ENCODE assay signal across 19 mouse cellular contexts in genomic region chr17:49777115-49777839, GRCm38 (mm10).
DNase-seq lines count a peak whose midpoint lies in the region; ATAC-seq and TF ChIP-seq lines count a peak whose summit lies in the region.
"Had no signal": no experiment of that assay in that cellular context is flagged by ENCODE, and none has a peak within 500 bp of the region (broad histone marks: within the 10 kb centered on the region; RNA-seq: fewer than 3 reads in every experiment).

No protein-coding gene starts in this region.

- no peaks in the 10 kb centered on the region for H3K27me3 ChIP-seq in kidney, adult 2 months (replicated peaks; ENCODE audit: control insufficient read depth, insufficient read depth, low read length)
- no peaks in the 10 kb centered on the region for H3K27me3 ChIP-seq in kidney, embryonic 14.5 days (ENCODE audit: control insufficient read depth, insufficient read depth, low read length)
- H3K27me3 ChIP-seq: embryonic facial prominence, embryonic 12.5 days; liver, embryonic 15.5 days; midbrain, embryonic 12.5 days had no signal

- TF ChIP-seq POLR2A in kidney, adult 2 months (IDR thresholded peaks at IDR 0.05; ENCODE audit: low read depth, low read length) = no peak

- no peaks in the 10 kb centered on the region for H3K36me3 ChIP-seq in kidney, adult 2 months (ENCODE audit: control insufficient read depth, insufficient read depth, low read length)
- H3K36me3 ChIP-seq in kidney, embryonic 14.5 days (ENCODE audit: control insufficient read depth, insufficient read depth, low read length) = no peaks in the 10 kb centered on the region
- H3K36me3 ChIP-seq: embryonic facial prominence, embryonic 12.5 days; heart, embryonic 10.5 days; hindbrain, embryonic 15.5 days; liver, embryonic 15.5 days; midbrain, embryonic 12.5 days had no signal

- no peak overlapping the region for H3K4me2 ChIP-seq in kidney, embryonic 14.5 days (replicated peaks; ENCODE audit: low read depth, low read length)
- H3K4me2 ChIP-seq: embryonic facial prominence, embryonic 12.5 days; hindbrain, embryonic 15.5 days; liver, embryonic 15.5 days; midbrain, embryonic 12.5 days had no signal

- peak; percentile 51 for DNase-seq in kidney, adult 2 months
- no peak for DNase-seq in kidney, adult 18-20 months
- DNase-seq in adipocyte (ENCODE audit: low spot score) = peak; percentile 42
- DNase-seq in mesoderm, embryonic 11.5 days (ENCODE audit: low read depth, low spot score) = peak; percentile 51
- no peak for DNase-seq in thymus, postnatal 10 days (ENCODE audit: low spot score in 2 of 2)
- DNase-seq in testis, postnatal 14 days (ENCODE audit: low spot score) = no peak
- DNase-seq: cerebellum, postnatal 10 days; gastrocnemius, postnatal 36 days; heart, postnatal 10 days; lung, postnatal 14 days; right cerebral cortex, postnatal 14 days had no signal

- no peaks in the 10 kb centered on the region for H3K9me3 ChIP-seq in kidney, embryonic 14.5 days (ENCODE audit: control insufficient read depth, low read length)
- H3K9me3 ChIP-seq: embryonic facial prominence, embryonic 12.5 days; heart, embryonic 10.5 days; hindbrain, embryonic 15.5 days; liver, embryonic 15.5 days; midbrain, embryonic 12.5 days had no signal

- peak; percentile 80 for ATAC-seq in kidney, embryonic 14.5 days (ENCODE audit: low FRiP score, low TSS enrichment)
- ATAC-seq: intestine, embryonic 16.5 days had no signal

- WGBS in kidney, adult 2 months = 43% methylated on average over 13 of the region's 13 CpGs
- 18% methylated on average over 13 of the region's 13 CpGs for WGBS in kidney, embryonic 14.5 days

- TF ChIP-seq CTCF in kidney, adult 2 months (conservative IDR thresholded peaks at IDR 0.05; ENCODE audit: insufficient read depth, insufficient read length, low read depth, low read length) = no peak

- 0 out of 2 replicates have a peak, but pooled peaks cover 5% of the 10 kb centered on the region for H3K4me1 ChIP-seq in kidney, adult 2 months (ENCODE audit: control insufficient read depth, insufficient read depth, low read length)
- H3K4me1 ChIP-seq in kidney, embryonic 14.5 days (ENCODE audit: control insufficient read depth, insufficient read depth, low read length) = no peaks in the 10 kb centered on the region; the same call in 1 of the 2 replicates
- H3K4me1 ChIP-seq: heart, embryonic 10.5 days; hindbrain, embryonic 15.5 days; liver, embryonic 15.5 days; midbrain, embryonic 12.5 days had no signal

- no peak overlapping the region for H3K9ac ChIP-seq in kidney, embryonic 14.5 days (ENCODE audit: low read depth, low read length)
- H3K9ac ChIP-seq: embryonic facial prominence, embryonic 12.5 days; hindbrain, embryonic 15.5 days; liver, embryonic 15.5 days; midbrain, embryonic 12.5 days had no signal

- H3K4me3 ChIP-seq in kidney, adult 2 months (ENCODE audit: insufficient read depth, low read depth, low read length) = no peak overlapping the region
- H3K4me3 ChIP-seq in kidney, embryonic 14.5 days (ENCODE audit: low read length) = no peak overlapping the region
- H3K4me3 ChIP-seq: embryonic facial prominence, embryonic 12.5 days; heart, embryonic 10.5 days; hindbrain, embryonic 15.5 days; left cerebral cortex, adult 2 months; liver, embryonic 15.5 days; midbrain, embryonic 12.5 days had no signal

- H3K27ac ChIP-seq in kidney, adult 2 months (ENCODE audit: insufficient read depth, low read depth, low read length) = 0 out of 2 replicates have a peak overlapping the region, but pooled peaks have one; percentile 12
- H3K27ac ChIP-seq in kidney, embryonic 14.5 days (ENCODE audit: low read depth, low read length) = no peak overlapping the region
- H3K27ac ChIP-seq: embryonic facial prominence, embryonic 12.5 days; heart, embryonic 10.5 days; hindbrain, embryonic 15.5 days; left cerebral cortex, adult 2 months; liver, embryonic 15.5 days; midbrain, embryonic 12.5 days had no signal

Comparison
In these comparisons a context has a peak if more than half of its experiments do, and no peak if none do; other contexts are left out.
1. DNase-seq: peak in kidney, adult 2 months (single experiment), adipocyte (single experiment) and mesoderm, embryonic 11.5 days (single experiment); none in kidney, adult 18-20 months (single experiment), thymus, postnatal 10 days (0 of 2) and testis, postnatal 14 days (single experiment).